Mouse (Mus musculus): ENCODE results near the gene Gm3336. TPM values are rescaled to one million over a fixed set of nuclear protein-coding genes. Genes with fewer than 3 reads are reported as not detected.

Gm3336 gene
- polyA plus RNA-seq, 1 experiment from 2014 or later = not detected

Other genes starting within 250 kb of the Gm3336 start
- gene Klhl26, start 241.6 kb upstream of the Gm3336 start, polyA plus RNA-seq (2014; fragmentation: Nextera tagmentation; extraction: Ambion mirVana) = 12.6 and 13.1 TPM in 2 replicates
- gene Tmem59l, start 231.2 kb upstream of the Gm3336 start, polyA plus RNA-seq (2014; fragmentation: Nextera tagmentation; extraction: Ambion mirVana) = 12.3 TPM in 2 replicates
- gene Crlf1, start 225.4 kb upstream of the Gm3336 start, polyA plus RNA-seq (2014; fragmentation: Nextera tagmentation; extraction: Ambion mirVana) = 0.23 and 0.90 TPM in 2 replicates
- 126 and 129 TPM in 2 replicates for gene Rex1bd, start 211.8 kb upstream of the Gm3336 start, polyA plus RNA-seq (2014; fragmentation: Nextera tagmentation; extraction: Ambion mirVana)
- gene Uba52, start 207.7 kb upstream of the Gm3336 start, polyA plus RNA-seq (2014; fragmentation: Nextera tagmentation; extraction: Ambion mirVana) = 774 and 852 TPM in 2 replicates
- gene Fkbp8, start 190.8 kb upstream of the Gm3336 start, polyA plus RNA-seq (2014; fragmentation: Nextera tagmentation; extraction: Ambion mirVana) = 203 and 215 TPM in 2 replicates
- 48.0 and 50.0 TPM in 2 replicates for gene Kxd1, start 190.6 kb upstream of the Gm3336 start, polyA plus RNA-seq (2014; fragmentation: Nextera tagmentation; extraction: Ambion mirVana)
- 13.0 TPM in 2 replicates for gene Ell, start 179.1 kb upstream of the Gm3336 start, polyA plus RNA-seq (2014; fragmentation: Nextera tagmentation; extraction: Ambion mirVana)
- gene Isyna1, start 124.2 kb upstream of the Gm3336 start, polyA plus RNA-seq (2014; fragmentation: Nextera tagmentation; extraction: Ambion mirVana) = 46.1 and 56.0 TPM in 2 replicates
- 87.8 and 96.9 TPM in 2 replicates for gene Ssbp4, start 109.7 kb upstream of the Gm3336 start, polyA plus RNA-seq (2014; fragmentation: Nextera tagmentation; extraction: Ambion mirVana)
- gene Lrrc25, start 102.4 kb upstream of the Gm3336 start, polyA plus RNA-seq (2014; fragmentation: Nextera tagmentation; extraction: Ambion mirVana) = 1.2 and 1.3 TPM in 2 replicates
- 0.10 and 0.11 TPM in 2 replicates for gene Gdf15, start 86.1 kb upstream of the Gm3336 start, polyA plus RNA-seq (2014; fragmentation: Nextera tagmentation; extraction: Ambion mirVana)
- 103 and 108 TPM in 2 replicates for gene Pgpep1, start 58.2 kb upstream of the Gm3336 start, polyA plus RNA-seq (2014; fragmentation: Nextera tagmentation; extraction: Ambion mirVana)
- gene Lsm4, start 45.3 kb upstream of the Gm3336 start, polyA plus RNA-seq (2014; fragmentation: Nextera tagmentation; extraction: Ambion mirVana) = 305 and 326 TPM in 2 replicates
- gene Jund, start 19.6 kb upstream of the Gm3336 start, polyA plus RNA-seq (2014; fragmentation: Nextera tagmentation; extraction: Ambion mirVana) = 119 and 138 TPM in 2 replicates
- gene Iqcn, start 15.1 kb upstream of the Gm3336 start, polyA plus RNA-seq (2014; fragmentation: Nextera tagmentation; extraction: Ambion mirVana) = 0.04 TPM in 1 of 2 replicates, not detected in the other
- 0.16 TPM in 1 of 2 replicates, not detected in the other for gene Pde4c, start 5.2 kb downstream of the Gm3336 start, polyA plus RNA-seq (2014; fragmentation: Nextera tagmentation; extraction: Ambion mirVana)
- 56.6 and 66.1 TPM in 2 replicates for gene Rab3a, start 36.1 kb downstream of the Gm3336 start, polyA plus RNA-seq (2014; fragmentation: Nextera tagmentation; extraction: Ambion mirVana)
- 28.3 and 29.6 TPM in 2 replicates for gene Mpv17l2, start 42.4 kb downstream of the Gm3336 start, polyA plus RNA-seq (2014; fragmentation: Nextera tagmentation; extraction: Ambion mirVana)
- 25.4 and 30.2 TPM in 2 replicates for gene Pik3r2, start 58.2 kb downstream of the Gm3336 start, polyA plus RNA-seq (2014; fragmentation: Nextera tagmentation; extraction: Ambion mirVana)
- gene Mast3, start 86.5 kb downstream of the Gm3336 start, polyA plus RNA-seq (2014; fragmentation: Nextera tagmentation; extraction: Ambion mirVana) = 9.1 and 10.1 TPM in 2 replicates
- 0.38 TPM in 1 of 2 replicates, not detected in the other for gene Il12rb1, start 89.9 kb downstream of the Gm3336 start, polyA plus RNA-seq (2014; fragmentation: Nextera tagmentation; extraction: Ambion mirVana)
- 7.1 and 8.0 TPM in 2 replicates for gene Arrdc2, start 121.2 kb downstream of the Gm3336 start, polyA plus RNA-seq (2014; fragmentation: Nextera tagmentation; extraction: Ambion mirVana)
- gene Kcnn1, start 144.7 kb downstream of the Gm3336 start, polyA plus RNA-seq (2014; fragmentation: Nextera tagmentation; extraction: Ambion mirVana) = 10.9 and 12.4 TPM in 2 replicates
- gene Ccdc124, start 155.4 kb downstream of the Gm3336 start, polyA plus RNA-seq (2014; fragmentation: Nextera tagmentation; extraction: Ambion mirVana) = 161 and 166 TPM in 2 replicates
- gene Slc5a5, start 174.2 kb downstream of the Gm3336 start, polyA plus RNA-seq (2014; fragmentation: Nextera tagmentation; extraction: Ambion mirVana) = 0.61 and 0.77 TPM in 2 replicates
- gene Rpl18a, start 178.9 kb downstream of the Gm3336 start, polyA plus RNA-seq (2014; fragmentation: Nextera tagmentation; extraction: Ambion mirVana) = 2,833 and 3,086 TPM in 2 replicates
- gene Map1s, start 187.4 kb downstream of the Gm3336 start, polyA plus RNA-seq (2014; fragmentation: Nextera tagmentation; extraction: Ambion mirVana) = 31.2 and 35.4 TPM in 2 replicates

All from midbrain, embryonic 11.5 days (tissue).